Mouse (Mus musculus) testis, adult 2 months (tissue): ENCODE measurements around the gene Fmnl1.

Experiments
- CTCF ChIP-seq: fragments of 200-500 bp; IDR thresholded peaks from 2 replicates; pipeline ENCODE4 v1.5.1; 2012; ENCODE audit warnings: low read depth, mild to moderate bottlenecking, inconsistent platforms, low read length, moderate library complexity; ENCODE audit not compliant: control insufficient read depth, insufficient read depth, insufficient replicate concordance
- POLR2A ChIP-seq: fragments of 200-500 bp; IDR thresholded peaks from 2 replicates; pipeline ENCODE4 v1.6.1; 2012; ENCODE audit warnings: low read depth, mild to moderate bottlenecking, inconsistent platforms, low read length, moderate library complexity; ENCODE audit not compliant: control insufficient read depth

DNA sequence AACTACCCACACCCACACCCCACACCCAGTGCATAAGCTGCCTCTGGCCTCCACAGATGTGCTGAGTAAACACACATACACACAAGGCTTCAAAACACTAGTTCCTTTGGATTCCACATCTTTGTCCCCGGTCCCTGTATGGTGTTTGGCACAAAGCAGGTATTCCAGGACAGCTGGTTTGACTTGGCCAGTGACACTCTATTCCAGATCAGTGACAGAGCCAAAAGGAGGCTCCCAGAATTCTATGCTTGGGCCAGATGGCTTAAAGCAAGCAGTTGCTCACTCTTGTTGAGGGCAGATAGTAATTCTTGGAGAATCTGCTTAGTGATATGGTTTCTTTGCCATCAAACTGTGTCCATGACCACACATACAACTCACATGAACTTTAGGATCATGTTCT is 63.5 kb downstream of the Fmnl1 start:
- no peak for TF ChIP-seq POLR2A
- TF ChIP-seq CTCF, result no peak
